Mouse (Mus musculus): Measurements from ENCODE around the gene Sp3.

GRCm38 (mm10) chr2:73012636-73013035 lies 32.4 kb upstream of the Sp3 start:
- TF ChIP-seq CTCF (IDR thresholded peaks at IDR 0.05) (no peak), EP300 (IDR thresholded peaks at IDR 0.05) (no peak)
